Mouse (Mus musculus): ENCODE data around the gene Qrfp. TPM values are rescaled to one million over a fixed set of nuclear protein-coding genes. Genes with fewer than 3 reads are reported as not detected.

Gene Qrfp
- polyA plus RNA-seq, 1 experiment from 2014 or later: 0.12 TPM

GRCm38 (mm10) chr2:31789215-31789614 lies 21.2 kb downstream of the Qrfp start:
- 93% methylated on average over 2 of the region's 2 CpGs for WGBS
- peaks cover 14% of the 10 kb centered on the region for H3K4me1 ChIP-seq (replicated peaks)
- H3K9ac ChIP-seq (replicated peaks): no peak overlapping the region
- H3K4me3 ChIP-seq (replicated peaks): no peak overlapping the region
- no peak overlapping the region for H3K27ac ChIP-seq
- H3K4me2 ChIP-seq (replicated peaks): no peak overlapping the region
- H3K9me3 ChIP-seq: no peaks in the 10 kb centered on the region
- ATAC-seq: no peak
- H3K27me3 ChIP-seq: no peaks in the 10 kb centered on the region
- H3K36me3 ChIP-seq: peaks cover 79% of the 10 kb centered on the region

- Histone ChIP-seq H3K4me2 (replicated peaks) (no peak overlapping the region), H3K36me3 (peaks cover 76% of the 10 kb centered on the region), H3K4me1 (replicated peaks) (peaks cover 14% of the 10 kb centered on the region), H3K4me3 (replicated peaks) (no peak overlapping the region), H3K9me3 (no peaks in the 10 kb centered on the region), H3K27me3 (no peaks in the 10 kb centered on the region), H3K27ac (no peak overlapping the region), H3K9ac (replicated peaks) (no peak overlapping the region)
- WGBS: 76% methylated on average over 3 of the region's 3 CpGs
- no peak for ATAC-seq
Measured at GRCm38 (mm10) chr2:31788227-31788626, 22.2 kb downstream of the Qrfp start.

GRCm38 (mm10) chr2:31787029-31787428 lies 23.4 kb downstream of the Qrfp start:
- Histone ChIP-seq H3K4me2 (replicated peaks) (no peak overlapping the region), H3K27me3 (no peaks in the 10 kb centered on the region), H3K36me3 (peaks cover 75% of the 10 kb centered on the region), H3K9ac (replicated peaks) (no peak overlapping the region), H3K4me1 (replicated peaks) (peaks cover 14% of the 10 kb centered on the region), H3K4me3 (replicated peaks) (no peak overlapping the region), H3K27ac (no peak overlapping the region), H3K9me3 (no peaks in the 10 kb centered on the region)
- no peak for ATAC-seq
- 18% methylated on average over 7 of the region's 7 CpGs for WGBS

GRCm38 (mm10) chr2:31785074-31785473 lies 25.3 kb downstream of the Qrfp start:
- peak; percentile 58; the same call in 1 of the 2 replicates for ATAC-seq
- Histone ChIP-seq H3K4me1 (replicated peaks) (peaks cover 1% of the 10 kb centered on the region; the same call in 1 of the 2 replicates), H3K9ac (replicated peaks) (no peak overlapping the region), H3K4me3 (replicated peaks) (no peak overlapping the region), H3K27ac (no peak overlapping the region), H3K36me3 (peaks cover 73% of the 10 kb centered on the region), H3K9me3 (no peaks in the 10 kb centered on the region), H3K27me3 (no peaks in the 10 kb centered on the region), H3K4me2 (replicated peaks) (no peak overlapping the region)
- WGBS: 50% methylated on average over 9 of the region's 9 CpGs

- Histone ChIP-seq H3K4me2 (replicated peaks) (no peak overlapping the region), H3K9me3 (no peaks in the 10 kb centered on the region), H3K4me3 (replicated peaks) (no peak overlapping the region), H3K27ac (no peak overlapping the region), H3K4me1 (replicated peaks) (no peaks in the 10 kb centered on the region), H3K27me3 (no peaks in the 10 kb centered on the region), H3K9ac (replicated peaks) (no peak overlapping the region), H3K36me3 (peaks cover 79% of the 10 kb centered on the region)
- 78% methylated on average over 8 of the region's 8 CpGs for WGBS
- no peak for ATAC-seq
Measured at GRCm38 (mm10) chr2:31782958-31783602, 27.3 kb downstream of the Qrfp start.

- Histone ChIP-seq H3K27me3 (no peaks in the 10 kb centered on the region), H3K4me1 (replicated peaks) (no peaks in the 10 kb centered on the region), H3K9ac (replicated peaks) (no peak overlapping the region), H3K4me2 (replicated peaks) (no peak overlapping the region), H3K9me3 (0 out of 2 replicates have a peak, but pooled peaks cover 4% of the 10 kb centered on the region), H3K27ac (no peak overlapping the region), H3K36me3 (peaks cover 54% of the 10 kb centered on the region), H3K4me3 (replicated peaks) (no peak overlapping the region)
- ATAC-seq: no peak
- 83% methylated on average over 2 of the region's 2 CpGs for WGBS
Measured at GRCm38 (mm10) chr2:31779258-31779657, 31.1 kb downstream of the Qrfp start.

GRCm38 (mm10) chr2:31776479-31776878 lies 33.9 kb downstream of the Qrfp start:
- Histone ChIP-seq H3K27ac (no peak overlapping the region), H3K4me2 (replicated peaks) (no peak overlapping the region), H3K9me3 (0 out of 2 replicates have a peak, but pooled peaks cover 4% of the 10 kb centered on the region), H3K36me3 (peaks cover 35% of the 10 kb centered on the region), H3K9ac (replicated peaks) (no peak overlapping the region), H3K4me1 (replicated peaks) (no peaks in the 10 kb centered on the region), H3K27me3 (no peaks in the 10 kb centered on the region), H3K4me3 (replicated peaks) (no peak overlapping the region)
- no peak for ATAC-seq
- WGBS: 98% methylated on average over 3 of the region's 3 CpGs

- no peak overlapping the region for H3K9ac ChIP-seq (replicated peaks)
- no peak overlapping the region for H3K4me2 ChIP-seq (replicated peaks)
- no peak overlapping the region; the same call in 1 of the 2 replicates for H3K27ac ChIP-seq
- ATAC-seq: no peak
- H3K27me3 ChIP-seq: no peaks in the 10 kb centered on the region
- H3K4me3 ChIP-seq (replicated peaks): no peak overlapping the region
- H3K4me1 ChIP-seq (replicated peaks): peaks cover 43% of the 10 kb centered on the region
- peaks cover 4% of the 10 kb centered on the region for H3K36me3 ChIP-seq
- WGBS: 57% methylated on average over 7 of the region's 7 CpGs
- H3K9me3 ChIP-seq: no peaks in the 10 kb centered on the region
Measured at GRCm38 (mm10) chr2:31770781-31771441, 39.5 kb downstream of the Qrfp start.

GRCm38 (mm10) chr2:31769631-31770111 lies 40.7 kb downstream of the Qrfp start:
- Histone ChIP-seq H3K4me3 (replicated peaks) (no peak overlapping the region), H3K36me3 (no peaks in the 10 kb centered on the region; the same call in 1 of the 2 replicates), H3K27ac (no peak overlapping the region), H3K9ac (replicated peaks) (no peak overlapping the region), H3K27me3 (no peaks in the 10 kb centered on the region), H3K4me1 (replicated peaks) (peaks cover 50% of the 10 kb centered on the region), H3K4me2 (replicated peaks) (no peak overlapping the region), H3K9me3 (no peaks in the 10 kb centered on the region)
- 51% methylated on average over 6 of the region's 6 CpGs for WGBS
- no peak for ATAC-seq

- Histone ChIP-seq H3K9me3 (no peaks in the 10 kb centered on the region), H3K27me3 (no peaks in the 10 kb centered on the region), H3K27ac (peak overlapping the region; percentile 41; the same call in 1 of the 2 replicates), H3K4me1 (replicated peaks) (peaks cover 50% of the 10 kb centered on the region), H3K4me2 (replicated peaks) (no peak overlapping the region), H3K9ac (replicated peaks) (0 out of 2 replicates have a peak overlapping the region, but pooled peaks have one; percentile 4), H3K4me3 (replicated peaks) (no peak overlapping the region), H3K36me3 (no peaks in the 10 kb centered on the region; the same call in 1 of the 2 replicates)
- 71% methylated on average over 4 of the region's 4 CpGs for WGBS
- ATAC-seq: no peak
Measured at GRCm38 (mm10) chr2:31769115-31769514, 41.3 kb downstream of the Qrfp start.

GRCm38 (mm10) chr2:31767815-31768214 lies 42.6 kb downstream of the Qrfp start:
- ATAC-seq: no peak
- Histone ChIP-seq H3K27ac (no peak overlapping the region), H3K9me3 (no peaks in the 10 kb centered on the region), H3K27me3 (no peaks in the 10 kb centered on the region), H3K4me2 (replicated peaks) (no peak overlapping the region), H3K9ac (replicated peaks) (no peak overlapping the region), H3K4me3 (replicated peaks) (no peak overlapping the region), H3K4me1 (replicated peaks) (peaks cover 59% of the 10 kb centered on the region), H3K36me3 (no peaks in the 10 kb centered on the region)
- 91% methylated on average over 4 of the region's 4 CpGs for WGBS

- H3K9me3 ChIP-seq: no peaks in the 10 kb centered on the region
- H3K4me3 ChIP-seq (replicated peaks): no peak overlapping the region
- no peaks in the 10 kb centered on the region for H3K36me3 ChIP-seq
- H3K4me2 ChIP-seq (replicated peaks): no peak overlapping the region
- H3K4me1 ChIP-seq (replicated peaks): peaks cover 66% of the 10 kb centered on the region
- no peak overlapping the region for H3K27ac ChIP-seq
- peak; percentile 77; the same call in 1 of the 2 replicates for ATAC-seq
- no peak overlapping the region for H3K9ac ChIP-seq (replicated peaks)
- H3K27me3 ChIP-seq: no peaks in the 10 kb centered on the region
- WGBS: 98% methylated on average over 6 of the region's 6 CpGs
Measured at GRCm38 (mm10) chr2:31767104-31767503, 43.3 kb downstream of the Qrfp start.
